Mouse (Mus musculus): ENCODE data around the gene Aifm1.
"Not testable (repeated sequence)": the region's sequence is repeated elsewhere in the genome, so short reads cannot be mapped to it uniquely, and the experiment has no call there.

Aifm1 gene

GRCm38 (mm10) chrX:48456956-48457355 is 56.4 kb downstream of the Aifm1 start:
- no peak for DNase-seq (ENCODE audit: low read depth, low spot score)

GRCm38 (mm10) chrX:48455018-48455417 is 58.3 kb downstream of the Aifm1 start:
- no peak for DNase-seq (ENCODE audit: low read depth, low spot score)

GRCm38 (mm10) chrX:48454495-48454878 is 58.9 kb downstream of the Aifm1 start:
- DNase-seq (ENCODE audit: low read depth, low spot score) = no peak

DNA sequence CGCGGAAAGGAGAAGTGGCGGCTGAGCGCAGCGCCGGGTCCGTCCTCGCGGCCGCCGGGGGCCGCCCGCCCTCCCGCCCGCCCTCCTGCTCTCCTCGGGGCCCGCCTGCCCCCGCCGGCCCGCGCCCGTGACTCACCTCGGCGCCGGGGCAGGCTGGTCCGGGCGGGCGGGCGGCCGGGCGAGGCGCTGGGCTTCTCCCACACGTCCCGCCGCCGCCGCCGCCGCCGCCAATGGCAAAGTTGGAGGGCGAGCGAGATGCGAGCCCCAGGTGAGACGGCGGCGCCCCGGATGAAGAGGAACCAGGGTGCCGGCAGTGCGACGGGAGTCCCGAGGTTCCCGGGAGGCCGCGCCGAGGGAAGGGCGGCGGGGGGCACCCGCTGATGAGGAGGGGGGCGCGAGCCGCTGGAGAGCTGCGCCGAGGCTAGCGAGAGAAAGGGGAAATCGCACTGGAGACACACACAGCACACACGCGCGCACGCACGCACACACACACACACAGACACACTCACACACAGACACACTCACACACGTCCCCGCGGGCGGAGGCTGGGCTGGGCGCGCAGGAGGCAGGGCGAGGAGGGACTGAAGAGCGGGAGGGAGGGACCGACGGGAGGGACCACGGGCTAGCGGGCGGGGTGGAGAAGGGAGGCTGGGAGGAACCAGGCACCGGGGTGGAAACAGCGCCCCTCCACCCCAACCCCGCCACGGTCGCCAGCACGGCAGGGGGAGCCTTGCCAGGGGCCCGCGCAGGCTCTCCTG is 59.4 kb downstream of the Aifm1 start:
- no peak for DNase-seq (ENCODE audit: low read depth, low spot score)

GRCm38 (mm10) chrX:48452931-48453673 is 60.3 kb downstream of the Aifm1 start:
- no peak for DNase-seq (ENCODE audit: low read depth, low spot score)

DNA sequence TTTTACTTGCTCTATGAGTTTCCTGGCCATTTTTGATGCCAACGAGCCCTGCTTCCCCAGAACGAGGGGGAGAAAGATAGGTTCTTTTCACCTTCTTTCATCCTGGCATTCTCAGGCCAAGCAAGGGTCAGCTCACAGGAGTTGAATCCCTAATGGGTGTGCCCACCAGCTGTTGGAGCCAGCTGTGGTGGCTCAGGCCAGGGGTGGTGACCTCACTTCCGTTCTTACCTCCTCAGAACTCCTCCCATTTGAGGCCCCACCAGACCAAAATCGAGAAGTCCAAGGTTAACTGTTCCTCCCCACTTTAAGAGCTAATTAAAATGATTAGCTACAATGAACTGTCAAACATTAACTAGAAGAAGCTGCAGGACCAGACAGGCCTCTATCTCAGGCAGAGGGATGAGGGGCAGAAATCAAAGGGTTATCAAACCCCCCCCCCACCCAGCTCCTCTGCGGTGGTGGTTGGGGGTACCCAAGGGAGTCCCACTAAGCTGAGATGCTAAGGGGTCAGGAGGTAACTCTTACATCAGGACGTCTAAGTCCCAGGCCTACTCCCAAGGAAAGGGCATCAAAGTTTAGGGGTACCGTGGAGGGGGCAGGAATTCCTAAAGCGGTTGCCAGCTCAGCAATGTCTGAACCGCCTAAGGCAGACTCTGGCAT is 61.0 kb downstream of the Aifm1 start:
- DNase-seq (ENCODE audit: low read depth, low spot score) = no peak

DNA sequence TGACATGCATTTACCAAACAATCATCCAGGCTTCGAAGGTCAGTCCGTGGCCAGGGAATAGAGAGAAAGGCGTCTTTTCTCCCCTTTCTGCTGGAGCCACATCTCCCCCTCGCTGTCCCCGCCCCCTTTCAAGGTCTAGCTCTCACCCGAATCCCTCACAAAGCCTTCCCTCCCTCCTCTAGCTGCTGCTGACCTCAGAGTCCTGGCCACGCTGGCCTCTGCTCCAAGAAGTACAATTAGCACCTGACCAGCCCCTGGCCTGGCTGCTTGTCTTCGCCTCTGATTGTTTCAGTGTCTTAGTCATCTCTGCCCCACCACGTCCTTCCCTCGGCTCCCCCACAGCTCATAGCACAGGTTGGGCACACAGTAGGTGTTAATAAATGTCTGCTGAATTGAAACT is 63.7 kb downstream of the Aifm1 start:
- no peak for DNase-seq (ENCODE audit: low read depth, low spot score)

GRCm38 (mm10) chrX:48444677-48445076 is 68.7 kb downstream of the Aifm1 start:
- DNase-seq (ENCODE audit: low read depth, low spot score) = no peak

GRCm38 (mm10) chrX:48441954-48442353 is 71.4 kb downstream of the Aifm1 start:
- no peak for DNase-seq (ENCODE audit: low read depth, low spot score)

DNA sequence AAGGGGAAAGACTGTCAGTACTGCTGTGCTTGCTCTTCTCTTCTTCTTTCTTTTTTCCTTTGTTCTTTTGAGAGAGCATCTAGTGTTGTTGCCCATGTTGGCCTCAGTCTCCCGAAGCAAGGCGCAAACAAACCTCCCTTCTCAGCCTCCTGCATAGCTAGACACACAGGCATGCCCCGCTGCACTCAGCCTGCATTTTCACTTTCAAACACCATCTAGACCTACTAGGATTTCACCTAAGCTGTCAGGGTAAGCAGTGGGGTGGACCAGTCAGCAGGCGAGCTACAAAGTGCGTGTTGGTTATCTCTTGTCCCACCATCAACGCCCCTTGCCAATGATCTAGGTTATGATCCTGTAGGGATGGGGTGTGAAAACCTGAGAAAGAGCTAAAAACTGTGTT is 71.8 kb downstream of the Aifm1 start:
- DNase-seq (ENCODE audit: low read depth, low spot score) = no peak

- no peak for DNase-seq (ENCODE audit: low read depth, low spot score)
Observed at GRCm38 (mm10) chrX:48439036-48439435, 74.3 kb downstream of the Aifm1 start.

DNA sequence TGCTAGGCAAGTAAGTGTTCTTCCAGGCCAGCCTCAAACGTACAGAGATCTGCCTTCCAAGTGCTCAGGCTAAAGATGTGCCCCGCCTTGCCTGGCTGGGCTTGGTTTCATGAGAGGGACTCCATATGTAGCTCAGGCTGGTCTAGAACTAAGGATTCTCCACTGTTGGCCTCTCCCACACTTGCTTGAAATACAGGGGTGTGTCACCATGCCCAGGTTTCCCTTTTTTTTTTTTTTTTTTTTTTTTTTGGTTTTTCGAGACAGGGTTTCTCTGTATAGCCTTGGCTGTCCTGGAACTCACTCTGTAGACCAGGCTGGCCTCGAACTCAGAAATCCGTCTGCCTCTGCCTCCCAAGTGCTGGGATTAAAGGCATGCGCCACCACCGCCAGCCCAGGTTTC is 77.3 kb downstream of the Aifm1 start:
- DNase-seq (ENCODE audit: low read depth, low spot score) = not testable (repeated sequence)

DNA sequence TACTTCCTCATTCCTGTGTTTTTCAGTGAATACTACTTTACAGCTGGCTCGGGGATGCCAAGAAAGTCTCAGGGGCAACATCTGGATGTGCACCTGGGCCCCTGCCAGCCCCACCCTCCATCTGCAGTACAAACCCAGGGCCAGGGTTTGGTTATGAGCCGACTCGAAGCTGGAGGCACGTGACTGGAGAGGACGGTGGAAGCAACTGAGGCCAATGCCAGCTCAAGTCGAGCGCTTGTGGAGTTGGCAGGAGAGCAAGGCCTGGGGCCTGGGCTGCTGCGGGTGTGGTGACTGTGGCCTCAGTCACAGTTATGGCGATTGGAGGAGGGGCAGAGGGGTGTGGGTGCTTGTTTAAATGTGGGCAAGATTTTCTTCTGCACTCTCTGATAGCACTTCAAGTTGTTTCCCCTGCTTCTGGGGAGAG is 77.9 kb downstream of the Aifm1 start:
- DNase-seq (ENCODE audit: low read depth, low spot score) = no peak

DNA sequence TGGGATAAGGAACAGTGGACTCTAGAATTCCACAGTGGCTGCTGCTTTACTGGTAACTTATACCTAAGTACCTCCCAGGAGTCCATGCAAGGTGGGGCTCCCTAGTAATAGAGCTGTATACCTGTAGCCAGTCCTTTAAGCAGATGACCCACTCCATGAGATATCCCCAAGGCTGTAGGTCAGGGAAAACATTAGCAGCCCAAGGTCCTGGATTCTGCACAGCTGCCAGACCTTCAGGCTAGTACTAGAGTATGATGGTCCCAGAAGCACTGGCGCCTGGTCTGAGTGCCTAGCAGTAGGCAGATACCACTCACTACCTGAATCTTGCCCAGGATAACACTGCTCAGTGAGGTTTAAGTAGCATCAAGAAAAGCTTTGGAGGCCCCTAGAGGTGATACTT is 79.1 kb downstream of the Aifm1 start:
- DNase-seq (ENCODE audit: low read depth, low spot score) = no peak

GRCm38 (mm10) chrX:48433527-48433899 is 79.8 kb downstream of the Aifm1 start:
- DNase-seq (ENCODE audit: low read depth, low spot score) = no peak

GRCm38 (mm10) chrX:48432599-48433526 is 80.5 kb downstream of the Aifm1 start:
- DNase-seq (ENCODE audit: low read depth, low spot score) = no peak

- DNase-seq (ENCODE audit: low read depth, low spot score) = no peak
Observed at GRCm38 (mm10) chrX:48429538-48429937, 83.8 kb downstream of the Aifm1 start.

DNA sequence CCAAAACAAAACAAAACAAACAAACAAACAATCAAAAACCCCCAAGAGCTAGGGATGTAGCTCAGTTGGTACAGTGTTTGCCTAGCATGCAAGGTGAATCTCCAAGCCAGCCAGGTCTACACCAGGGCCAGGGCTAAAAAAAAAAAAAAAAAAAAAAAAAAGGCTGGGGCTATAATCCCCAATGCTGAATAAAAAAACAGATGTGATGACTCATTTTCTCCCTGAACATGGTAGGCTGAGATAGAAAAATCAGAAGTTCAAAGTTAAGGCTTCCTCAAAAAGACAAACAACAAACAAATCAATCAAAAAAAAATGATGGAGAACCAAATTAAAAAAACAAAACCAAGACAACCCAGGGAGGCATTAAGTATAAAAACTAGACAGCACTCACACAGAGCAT is 84.3 kb downstream of the Aifm1 start:
- DNase-seq (ENCODE audit: low read depth, low spot score) = no peak

GRCm38 (mm10) chrX:48428642-48429041 is 84.7 kb downstream of the Aifm1 start:
- DNase-seq (ENCODE audit: low read depth, low spot score) = no peak

DNA sequence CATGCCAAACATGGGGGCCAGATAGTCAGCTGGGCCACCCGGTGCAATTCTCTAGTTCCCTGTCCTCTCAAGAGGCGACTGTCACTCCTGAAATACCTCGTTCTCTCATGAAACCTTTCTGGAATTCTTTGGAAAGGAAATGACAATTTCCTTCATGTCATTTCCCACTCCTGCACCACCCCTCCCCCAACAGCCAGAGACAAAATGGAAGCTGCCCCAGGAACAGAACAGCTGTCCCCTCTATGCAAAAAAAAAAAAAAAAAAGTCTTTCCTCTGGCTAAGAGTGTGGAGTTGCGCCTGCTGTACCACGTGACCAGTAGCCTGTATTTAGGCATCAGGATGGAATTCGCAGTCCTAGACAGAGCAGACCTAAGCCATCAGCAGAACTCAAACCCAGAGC is 85.1 kb downstream of the Aifm1 start:
- DNase-seq (ENCODE audit: low read depth, low spot score) = no peak

GRCm38 (mm10) chrX:48425280-48425679 is 88.1 kb downstream of the Aifm1 start:
- DNase-seq (ENCODE audit: low read depth, low spot score) = no peak
